Mouse (Mus musculus) cerebellum, adult 2 months (tissue): ENCODE data around the gene Cracr2b.

Experiments
- CTCF ChIP-seq: fragments of 200-500 bp; IDR thresholded peaks from 2 replicates; pipeline ENCODE4 v1.5.1; 2011; ENCODE audit warnings: low read depth, mild to moderate bottlenecking, control low read depth, low read length, moderate library complexity, borderline replicate concordance; ENCODE audit not compliant: insufficient read depth
- POLR2A ChIP-seq: fragments of 200-500 bp; IDR thresholded peaks from 2 replicates; pipeline ENCODE4 v1.6.1; 2011; ENCODE audit warnings: low read length, control low read depth, borderline replicate concordance; ENCODE audit not compliant: insufficient read depth

DNA sequence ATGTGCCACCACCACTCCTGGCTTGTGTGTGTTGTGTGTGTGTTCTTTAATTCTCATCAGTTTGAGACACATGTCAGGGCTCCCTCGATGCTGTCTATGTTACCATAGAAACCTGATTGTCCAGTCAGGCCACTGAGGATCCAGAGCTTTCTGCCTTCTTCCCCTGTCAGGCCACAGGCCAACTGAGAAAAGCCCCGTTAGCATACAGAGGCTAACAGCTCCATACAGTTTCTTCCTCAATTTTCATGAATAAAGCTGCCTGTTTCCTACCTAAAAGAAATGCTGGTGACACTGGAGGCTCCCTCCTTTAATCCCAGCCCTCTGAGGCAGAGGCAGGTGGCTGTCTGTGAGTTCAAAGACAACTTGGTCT is 24.4 kb upstream of the Cracr2b start:
- TF ChIP-seq CTCF: no peak
- TF ChIP-seq POLR2A: no peak
